Mouse (Mus musculus) midbrain, embryonic 16.5 days (tissue): Measurements from ENCODE around the gene Card11. TPM values are rescaled to one million over a fixed set of nuclear protein-coding genes. Genes with fewer than 3 reads are reported as not detected.

ENCODE experiments used
- ATAC-seq: fragments of 200-750 bp; cut with Nextera tagmentation; 2 replicates; pipeline ENCODE4 v1.8.0; 2017; ENCODE audit warnings: moderate TSS enrichment
- H3K27ac ChIP-seq: fragments of 300-500 bp; sonication (generic); 2 replicates; pipeline ENCODE4 v1.5.1; 2014; ENCODE audit warnings: mild to moderate bottlenecking, low read length, mixed read lengths
- H3K27me3 ChIP-seq: fragments of 300-500 bp; sonication (generic); 2 replicates; pipeline ENCODE4 v1.6.1; 2014; ENCODE audit warnings: low read depth, low read length, mixed read lengths; ENCODE audit not compliant: control insufficient read depth, insufficient read depth
- H3K36me3 ChIP-seq: fragments of 300-500 bp; sonication (generic); 2 replicates; pipeline ENCODE4 v1.6.1; 2014; ENCODE audit warnings: mild to moderate bottlenecking, low read length, moderate library complexity, mixed read lengths; ENCODE audit not compliant: control insufficient read depth, insufficient read depth
- H3K4me1 ChIP-seq: fragments of 300-500 bp; sonication (generic); 2 replicates; pipeline ENCODE4 v1.6.1; 2014; ENCODE audit warnings: mild to moderate bottlenecking, low read length, mixed read lengths; ENCODE audit not compliant: control insufficient read depth, insufficient read depth
- H3K4me2 ChIP-seq: fragments of 300-500 bp; sonication (generic); 2 replicates; pipeline ENCODE4 v1.6.1; 2014; ENCODE audit warnings: mild to moderate bottlenecking, low read length, mixed read lengths
- H3K4me3 ChIP-seq: fragments of 300-500 bp; sonication (generic); 2 replicates; pipeline ENCODE4 v1.5.1; 2014; ENCODE audit warnings: low read depth, mild to moderate bottlenecking, low read length, moderate library complexity, mixed read lengths
- H3K9ac ChIP-seq: fragments of 300-500 bp; sonication (generic); 2 replicates; pipeline ENCODE4 v1.6.1; 2014; ENCODE audit warnings: low read depth, low read length, mixed read lengths
- H3K9me3 ChIP-seq: fragments of 300-500 bp; sonication (generic); replicated peaks from 2 replicates; pipeline ENCODE4 v1.6.1; 2014; ENCODE audit warnings: mild to moderate bottlenecking, low read length, mixed read lengths; ENCODE audit not compliant: control insufficient read depth, poor library complexity, severe bottlenecking
- WGBS: fragments of 180-500 bp; shearing (Covaris S2); extraction: QIAGEN DNeasy Blood & Tissue Kit; methylation state at CpG from one replicate; pipeline ENCODE4 v1.1.7; 2014; 5-methylcytosine and 5-hydroxymethylcytosine counted together
- polyA plus RNA-seq: library from polyadenylated mRNA; unstranded; fragments of >200 nt; fragmentation: Nextera tagmentation; extraction: Ambion mirVana; gene quantifications from 2 replicates; pipeline ENCODE4 v1.2.1, GENCODE M21; 2015

Card11 gene
- polyA plus RNA-seq, 1 experiment from 2014 or later: not detected

DNA sequence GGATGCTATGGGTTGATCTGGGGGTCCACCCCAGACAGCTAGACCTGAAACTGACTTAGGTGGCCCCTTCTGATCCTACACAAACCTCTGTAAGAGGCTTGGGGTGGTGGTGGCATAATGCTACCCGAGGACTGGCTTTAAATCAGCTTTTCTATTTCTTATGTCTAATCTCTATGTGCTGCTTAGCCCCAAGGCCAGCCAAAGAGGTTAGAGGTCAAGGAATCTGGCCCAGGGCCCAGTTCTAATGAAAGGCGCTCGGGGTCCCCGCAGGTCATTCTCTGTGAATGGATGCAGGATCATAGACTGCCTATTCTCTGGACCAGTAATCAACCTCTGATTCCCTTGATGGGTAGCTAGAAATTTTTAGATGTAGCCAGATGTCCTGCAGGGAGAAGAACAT is 145.7 kb downstream of the Card11 start:
- H3K4me3 ChIP-seq: no peak overlapping the region
- 61% methylated on average over 4 of the region's 4 CpGs for WGBS
- no peaks in the 10 kb centered on the region for H3K27me3 ChIP-seq
- no peaks in the 10 kb centered on the region for H3K4me1 ChIP-seq
- H3K27ac ChIP-seq: no peak overlapping the region
- no peak overlapping the region for H3K4me2 ChIP-seq
- no peaks in the 10 kb centered on the region for H3K36me3 ChIP-seq
- H3K9me3 ChIP-seq: no peaks in the 10 kb centered on the region
- no peak for ATAC-seq
- H3K9ac ChIP-seq: no peak overlapping the region

DNA sequence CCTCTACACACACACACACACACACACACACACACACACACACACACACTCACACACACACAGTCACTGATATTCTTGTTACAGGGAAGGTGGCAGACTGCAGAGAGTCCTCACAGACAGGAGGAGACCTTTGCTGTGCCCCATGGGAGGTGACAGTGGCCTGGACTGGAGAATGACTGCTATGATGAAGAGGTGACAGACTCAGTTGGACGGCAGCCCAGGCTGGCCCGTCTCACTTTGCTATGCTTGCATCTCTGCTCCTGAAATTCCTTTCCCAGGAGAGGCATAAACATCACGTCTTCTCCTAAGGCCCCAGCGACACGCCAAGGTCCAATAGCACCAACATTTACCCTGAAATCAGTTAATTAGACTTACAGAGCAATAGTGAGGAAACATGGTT is 146.7 kb downstream of the Card11 start:
- Histone ChIP-seq H3K27ac (no peak overlapping the region), H3K4me3 (no peak overlapping the region), H3K36me3 (no peaks in the 10 kb centered on the region), H3K9ac (no peak overlapping the region), H3K4me1 (no peaks in the 10 kb centered on the region), H3K9me3 (no peaks in the 10 kb centered on the region), H3K4me2 (no peak overlapping the region), H3K27me3 (no peaks in the 10 kb centered on the region)
- no peak for ATAC-seq
- WGBS: 86% methylated on average over 5 of the region's 5 CpGs

DNA sequence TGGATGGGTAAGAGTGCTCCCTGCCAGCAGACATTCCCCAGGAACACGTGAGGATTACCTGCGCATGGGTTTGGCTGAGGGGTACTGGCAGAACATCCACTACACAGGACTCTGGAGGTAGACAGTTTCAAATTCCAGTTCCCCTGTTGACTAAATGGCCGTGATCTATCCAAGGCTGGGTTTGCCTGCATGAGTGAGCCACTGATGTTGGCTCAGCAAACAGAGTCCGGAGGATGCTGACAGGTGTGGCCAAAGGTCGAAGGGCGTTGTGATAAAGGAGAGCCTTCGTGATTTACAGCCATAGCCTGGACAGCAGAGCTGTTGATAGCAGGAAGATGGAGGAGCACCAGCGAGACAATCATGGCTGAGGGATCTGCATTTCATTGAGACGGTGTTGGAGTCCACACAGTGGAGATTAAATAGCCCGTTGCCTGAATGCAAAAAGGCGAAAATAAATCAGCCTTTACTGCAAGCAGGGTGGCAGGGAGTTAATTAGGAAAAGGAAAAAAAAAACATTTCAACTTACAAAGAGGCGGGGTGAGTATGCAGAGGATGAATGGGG is 147.9 kb downstream of the Card11 start:
- Histone ChIP-seq H3K36me3 (no peaks in the 10 kb centered on the region), H3K4me1 (no peaks in the 10 kb centered on the region), H3K9ac (no peak overlapping the region), H3K9me3 (no peaks in the 10 kb centered on the region), H3K4me2 (no peak overlapping the region), H3K27me3 (no peaks in the 10 kb centered on the region), H3K27ac (no peak overlapping the region), H3K4me3 (no peak overlapping the region)
- no peak for ATAC-seq
- 86% methylated on average over 12 of the region's 12 CpGs for WGBS

DNA sequence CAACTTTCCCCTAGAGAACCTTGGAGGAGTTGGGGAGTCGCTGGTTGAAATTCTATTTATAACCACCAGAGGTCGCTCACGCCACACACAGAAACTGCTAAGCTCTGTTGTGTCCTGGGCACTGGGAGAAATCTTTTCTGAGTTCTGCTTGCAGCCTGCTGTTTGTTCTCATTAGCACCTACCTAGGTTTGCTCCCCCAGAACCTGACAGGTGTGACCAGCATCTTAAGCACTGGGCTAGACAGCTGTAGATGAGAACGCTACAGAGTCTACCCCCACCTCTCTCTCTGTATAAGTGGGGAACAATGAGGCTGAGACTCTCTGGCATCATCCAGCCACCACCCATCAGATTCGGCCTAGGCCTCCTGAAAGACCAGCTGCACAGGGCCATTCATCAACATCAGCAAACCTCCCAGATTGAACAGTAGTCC is 153.1 kb downstream of the Card11 start:
- Histone ChIP-seq H3K36me3 (no peaks in the 10 kb centered on the region), H3K27ac (0 out of 2 replicates have a peak overlapping the region, but pooled peaks have one; percentile 1), H3K27me3 (no peaks in the 10 kb centered on the region), H3K9ac (no peak overlapping the region), H3K4me3 (no peak overlapping the region), H3K4me2 (no peak overlapping the region), H3K9me3 (no peaks in the 10 kb centered on the region), H3K4me1 (no peaks in the 10 kb centered on the region)
- ATAC-seq: peak; percentile 68
- 12% methylated on average over 5 of the region's 5 CpGs for WGBS

DNA sequence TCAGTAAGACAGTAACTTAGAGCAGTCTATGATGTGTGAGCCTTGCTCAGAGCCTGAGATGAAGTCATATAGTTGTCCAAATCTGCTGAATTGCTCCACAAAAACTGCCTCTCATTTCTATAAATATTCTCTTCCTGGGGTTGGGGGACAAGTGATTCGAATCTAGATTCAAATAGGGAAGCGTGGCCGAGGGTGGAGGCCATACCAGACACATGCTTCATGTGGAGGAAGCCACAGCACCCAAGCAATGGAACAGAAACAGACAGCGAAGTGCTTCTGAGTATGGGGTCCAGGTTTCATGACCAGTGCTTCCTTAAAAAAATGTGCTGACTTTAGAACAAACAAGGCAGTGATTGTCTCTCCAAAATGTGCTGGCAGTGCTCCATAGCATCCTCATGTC is 158.4 kb downstream of the Card11 start:
- ATAC-seq: no peak
- Histone ChIP-seq H3K36me3 (no peaks in the 10 kb centered on the region), H3K27me3 (no peaks in the 10 kb centered on the region), H3K9ac (no peak overlapping the region), H3K4me1 (no peaks in the 10 kb centered on the region), H3K4me3 (no peak overlapping the region), H3K4me2 (no peak overlapping the region), H3K27ac (no peak overlapping the region), H3K9me3 (no peaks in the 10 kb centered on the region)
- 70% methylated on average over 4 of the region's 4 CpGs for whole genome bisulfite sequencing

DNA sequence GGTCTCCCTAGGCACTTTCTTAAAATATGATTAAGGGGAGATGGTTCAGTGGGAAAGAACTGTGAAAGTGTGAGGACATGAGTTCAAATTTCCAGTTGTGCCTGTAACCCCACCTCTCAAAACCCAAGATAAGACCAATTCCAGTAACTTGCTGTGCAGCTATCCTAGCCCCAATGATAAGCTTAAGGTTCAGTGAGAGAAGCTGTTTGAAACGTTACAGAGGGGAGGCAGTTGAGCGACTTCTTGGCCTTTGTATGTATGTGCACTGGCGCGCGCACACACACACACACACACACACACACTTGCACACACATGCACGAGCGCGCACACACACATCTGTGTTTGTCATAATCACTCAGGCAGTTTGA is 169.3 kb downstream of the Card11 start:
- Histone ChIP-seq H3K27me3 (no peaks in the 10 kb centered on the region), H3K27ac (no peak overlapping the region), H3K36me3 (no peaks in the 10 kb centered on the region), H3K4me3 (no peak overlapping the region), H3K9me3 (no peaks in the 10 kb centered on the region), H3K9ac (no peak overlapping the region), H3K4me2 (peak overlapping the region; percentile 54), H3K4me1 (peaks cover 33% of the 10 kb centered on the region)
- no peak for ATAC-seq
- WGBS: 80% methylated on average over 8 of the region's 8 CpGs

DNA sequence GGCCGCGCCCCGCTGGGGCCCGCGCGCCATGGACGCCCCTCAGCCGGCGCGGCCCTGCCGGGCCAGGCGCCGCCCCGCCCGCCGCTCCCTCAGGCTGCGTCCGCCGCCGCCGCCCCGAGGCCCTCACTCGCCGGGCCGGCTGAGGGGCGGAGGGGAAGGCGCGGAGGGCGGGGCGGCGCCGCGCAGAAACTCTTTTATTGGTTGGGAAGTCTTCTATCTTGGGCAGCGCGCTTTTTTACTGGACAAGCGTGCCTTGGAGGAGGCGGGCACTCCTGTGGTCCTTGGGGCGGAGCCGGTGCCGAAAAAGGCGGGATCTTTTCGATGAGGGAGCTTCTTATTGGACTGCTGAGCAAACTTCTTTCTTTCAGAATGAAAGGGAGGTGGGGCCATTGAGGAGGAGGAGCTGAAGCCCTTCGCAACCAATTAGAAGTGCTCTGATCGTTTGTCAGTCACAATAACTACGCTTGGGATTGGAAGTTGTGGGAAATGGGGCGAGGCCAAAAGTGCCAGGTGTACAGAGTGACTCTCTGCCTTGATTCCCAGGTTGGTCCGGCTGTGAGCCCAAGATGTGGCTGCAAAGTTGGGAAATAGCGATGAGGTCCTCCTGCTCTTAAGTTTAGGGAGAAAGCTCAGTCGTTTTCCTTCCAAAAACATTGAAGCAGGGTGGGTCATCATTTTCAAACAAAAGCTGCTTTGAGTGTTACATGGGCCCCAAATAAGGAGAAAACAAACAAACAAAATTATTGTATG is 169.9 kb downstream of the Card11 start, which contains the start of gene Gna12:
Gna12 (minus strand) TSS at position 118 of the 750 bp plus-strand sequence.
- WGBS: under 1% methylated on average over 25 of the region's 49 CpGs
- ATAC-seq: peak; percentile 98
- Histone ChIP-seq H3K4me2 (peak within 1 kb of the TSS; percentile 95), H3K4me1 (peaks cover 33% of the 10 kb centered on the region), H3K9ac (peak within 1 kb of the TSS; percentile 82), H3K4me3 (peak within 1 kb of the TSS; percentile 83), H3K9me3 (no peaks in the 10 kb centered on the region), H3K27me3 (no peaks in the 10 kb centered on the region), H3K36me3 (no peaks in the 10 kb centered on the region), H3K27ac (peak within 1 kb of the TSS; percentile 79)

DNA sequence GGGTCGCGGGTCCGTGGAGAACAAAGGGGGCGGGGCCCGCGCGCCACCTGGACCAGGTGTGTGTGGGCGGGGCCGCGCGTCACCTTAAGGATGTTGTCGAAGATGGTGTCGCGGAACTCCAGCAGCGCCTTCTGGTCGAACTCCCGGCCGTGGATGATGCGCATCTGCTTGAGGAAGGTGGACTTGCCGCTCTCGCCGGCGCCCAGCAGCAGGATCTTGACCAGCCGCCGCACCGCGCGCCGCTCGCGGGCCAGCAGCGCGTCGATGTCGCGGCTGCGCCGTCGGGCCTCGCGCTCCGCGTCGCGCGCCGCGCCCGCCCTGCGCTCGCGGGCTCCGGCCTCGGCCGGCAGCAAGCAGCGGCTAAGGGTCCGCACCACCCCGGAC is 170.5 kb downstream of the Card11 start:
- WGBS: under 1% methylated on average over 58 of the region's 58 CpGs
- ATAC-seq: peak; percentile 72; the same call in 1 of the 2 replicates
- peak overlapping the region; percentile 95 for H3K4me2 ChIP-seq
- no peaks in the 10 kb centered on the region for H3K27me3 ChIP-seq
- peak overlapping the region; percentile 82 for H3K9ac ChIP-seq
- peak overlapping the region; percentile 83 for H3K4me3 ChIP-seq
- H3K4me1 ChIP-seq: peaks cover 33% of the 10 kb centered on the region
- H3K27ac ChIP-seq: peak overlapping the region; percentile 79
- H3K36me3 ChIP-seq: no peaks in the 10 kb centered on the region
- no peaks in the 10 kb centered on the region for H3K9me3 ChIP-seq
